Mouse (Mus musculus): ENCODE results near the gene Hmgcll1. TPM values are rescaled to one million over a fixed set of nuclear protein-coding genes. Genes with fewer than 3 reads are reported as not detected.
"Not testable (repeated sequence)": the region's sequence is repeated elsewhere in the genome, so short reads cannot be mapped to it uniquely, and the experiment has no call there.

The Hmgcll1 gene
- polyA plus RNA-seq, 1 experiment from 2014 or later = 9.5 TPM

- H3K4me3 ChIP-seq (ENCODE audit: low read depth, low read length) = not testable (repeated sequence)
Measured at GRCm38 (mm10) chr9:76122888-76123287, 108.2 kb downstream of the Hmgcll1 start.

GRCm38 (mm10) chr9:76124249-76124648 is 109.6 kb downstream of the Hmgcll1 start:
- ATAC-seq (ENCODE audit: insufficient read depth) (no peak), DNase-seq (no peak)
- no peak overlapping the region for H3K9ac ChIP-seq
- H3K36me3 ChIP-seq (ENCODE audit: insufficient read depth) = no peaks in the 10 kb centered on the region
- no peaks in the 10 kb centered on the region for H3K27me3 ChIP-seq (ENCODE audit: insufficient read depth, low read length)
- H3K9me3 ChIP-seq (ENCODE audit: low read depth, low read length) = no peaks in the 10 kb centered on the region
- WGBS = 66% methylated on average over 4 of the region's 4 CpGs
- no peaks in the 10 kb centered on the region for H3K4me1 ChIP-seq (ENCODE audit: insufficient read depth)
- no peak overlapping the region for H3K4me3 ChIP-seq (ENCODE audit: low read depth, low read length)
- H3K4me2 ChIP-seq = no peak overlapping the region
- H3K27ac ChIP-seq (ENCODE audit: low read depth) = no peak overlapping the region
- no peak for TF ChIP-seq CTCF (IDR thresholded peaks at IDR 0.05; ENCODE audit: low read depth)

More at GRCm38 (mm10) chr9:76122888-76123287, 108.2 kb downstream of the Hmgcll1 start:
- not testable (repeated sequence) for H3K27me3 ChIP-seq (ENCODE audit: insufficient read depth, low read length); H3K4me1 ChIP-seq (ENCODE audit: insufficient read depth); H3K27ac ChIP-seq (ENCODE audit: low read depth); H3K36me3 ChIP-seq (ENCODE audit: insufficient read depth); H3K9ac ChIP-seq; H3K9me3 ChIP-seq (ENCODE audit: low read depth, low read length); H3K4me2 ChIP-seq
- ATAC-seq (ENCODE audit: insufficient read depth) = peak; percentile 70; the same call in 1 of the 2 replicates
- 1% methylated on average over 2 of the region's 2 CpGs for WGBS
- TF ChIP-seq CTCF (IDR thresholded peaks at IDR 0.05; ENCODE audit: low read depth) = peak; percentile 76
- DNase-seq = peak; percentile 92

GRCm38 (mm10) chr9:76129353-76129752 is 114.7 kb downstream of the Hmgcll1 start:
- no peak overlapping the region for H3K4me3 ChIP-seq (ENCODE audit: low read depth, low read length)
- ATAC-seq (ENCODE audit: insufficient read depth) = no peak

GRCm38 (mm10) chr9:76134042-76134441 is 119.4 kb downstream of the Hmgcll1 start:
- Histone ChIP-seq H3K27ac (ENCODE audit: low read depth) (no peak overlapping the region), H3K4me3 (ENCODE audit: low read depth, low read length) (no peak overlapping the region), H3K36me3 (ENCODE audit: insufficient read depth) (no peaks in the 10 kb centered on the region), H3K9ac (no peak overlapping the region), H3K4me1 (ENCODE audit: insufficient read depth) (no peaks in the 10 kb centered on the region), H3K27me3 (ENCODE audit: insufficient read depth, low read length) (no peaks in the 10 kb centered on the region), H3K4me2 (no peak overlapping the region), H3K9me3 (ENCODE audit: low read depth, low read length) (no peaks in the 10 kb centered on the region)
- ATAC-seq (ENCODE audit: insufficient read depth) (no peak), DNase-seq (no peak)
- 84% methylated on average over 6 of the region's 6 CpGs for WGBS
- TF ChIP-seq CTCF (IDR thresholded peaks at IDR 0.05; ENCODE audit: low read depth) = no peak

More at GRCm38 (mm10) chr9:76129353-76129752, 114.7 kb downstream of the Hmgcll1 start:
- Histone ChIP-seq H3K27ac (ENCODE audit: low read depth) (no peak overlapping the region), H3K36me3 (ENCODE audit: insufficient read depth) (no peaks in the 10 kb centered on the region), H3K9ac (no peak overlapping the region), H3K27me3 (ENCODE audit: insufficient read depth, low read length) (no peaks in the 10 kb centered on the region), H3K4me1 (ENCODE audit: insufficient read depth) (no peaks in the 10 kb centered on the region), H3K9me3 (ENCODE audit: low read depth, low read length) (no peaks in the 10 kb centered on the region), H3K4me2 (no peak overlapping the region)
- WGBS = 61% methylated on average over 1 of the region's 1 CpGs
- TF ChIP-seq CTCF (IDR thresholded peaks at IDR 0.05; ENCODE audit: low read depth) = no peak
- no peak for DNase-seq

DNA sequence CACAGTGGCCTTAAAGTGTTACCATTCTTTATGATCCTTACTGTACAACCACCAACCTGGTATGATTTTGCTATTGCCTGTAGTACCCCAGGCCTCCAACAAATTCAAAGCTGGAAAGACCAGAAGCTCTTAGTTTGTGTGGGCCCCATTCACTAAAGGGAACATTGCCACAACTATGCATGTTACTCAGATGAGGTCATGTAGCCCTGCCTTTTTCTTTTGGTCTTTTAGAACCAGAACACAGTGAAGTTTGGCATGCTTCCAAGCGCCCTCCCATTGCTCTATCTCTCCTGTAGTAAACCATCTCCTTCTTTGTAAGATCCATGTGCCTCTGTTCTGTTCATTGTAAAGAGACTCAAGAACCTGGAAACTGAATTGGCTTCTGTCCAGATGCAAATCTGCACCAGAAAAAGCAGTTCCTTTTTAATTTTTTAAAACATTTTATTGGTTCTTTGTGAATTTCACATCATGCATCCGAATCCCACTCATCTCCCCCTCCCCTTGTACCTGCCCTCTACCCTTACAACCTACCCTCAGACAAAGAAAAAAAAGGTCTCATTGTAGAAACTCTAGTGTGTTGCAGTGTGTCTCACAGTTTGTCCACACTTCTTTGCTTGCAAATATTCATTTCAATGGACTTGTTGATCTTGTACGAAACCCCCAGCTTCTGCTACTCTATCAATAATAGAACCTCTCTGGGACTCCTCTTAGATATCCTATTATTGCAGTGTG is 123.9 kb downstream of the Hmgcll1 start:
- Histone ChIP-seq H3K4me3 (ENCODE audit: low read depth, low read length) (no peak overlapping the region), H3K4me1 (ENCODE audit: insufficient read depth) (no peaks in the 10 kb centered on the region), H3K27ac (ENCODE audit: low read depth) (no peak overlapping the region), H3K36me3 (ENCODE audit: insufficient read depth) (no peaks in the 10 kb centered on the region), H3K9me3 (ENCODE audit: low read depth, low read length) (no peaks in the 10 kb centered on the region), H3K9ac (no peak overlapping the region), H3K4me2 (no peak overlapping the region), H3K27me3 (ENCODE audit: insufficient read depth, low read length) (no peaks in the 10 kb centered on the region)
- peak; percentile 71 for DNase-seq
- no peak for TF ChIP-seq CTCF (IDR thresholded peaks at IDR 0.05; ENCODE audit: low read depth)
- WGBS = 74% methylated on average over 3 of the region's 3 CpGs
- ATAC-seq (ENCODE audit: insufficient read depth) = 0 out of 2 replicates have a peak, but pooled peaks have one; percentile 35

GRCm38 (mm10) chr9:76145593-76145992 is 130.9 kb downstream of the Hmgcll1 start:
- Histone ChIP-seq H3K4me1 (ENCODE audit: insufficient read depth) (no peaks in the 10 kb centered on the region), H3K27ac (ENCODE audit: low read depth) (no peak overlapping the region), H3K9me3 (ENCODE audit: low read depth, low read length) (no peaks in the 10 kb centered on the region), H3K4me3 (ENCODE audit: low read depth, low read length) (no peak overlapping the region), H3K9ac (no peak overlapping the region), H3K4me2 (no peak overlapping the region), H3K36me3 (ENCODE audit: insufficient read depth) (no peaks in the 10 kb centered on the region), H3K27me3 (ENCODE audit: insufficient read depth, low read length) (no peaks in the 10 kb centered on the region)
- 63% methylated on average over 3 of the region's 3 CpGs for WGBS
- no peak for DNase-seq
- ATAC-seq (ENCODE audit: insufficient read depth) = no peak
- TF ChIP-seq CTCF (IDR thresholded peaks at IDR 0.05; ENCODE audit: low read depth) = no peak

DNA sequence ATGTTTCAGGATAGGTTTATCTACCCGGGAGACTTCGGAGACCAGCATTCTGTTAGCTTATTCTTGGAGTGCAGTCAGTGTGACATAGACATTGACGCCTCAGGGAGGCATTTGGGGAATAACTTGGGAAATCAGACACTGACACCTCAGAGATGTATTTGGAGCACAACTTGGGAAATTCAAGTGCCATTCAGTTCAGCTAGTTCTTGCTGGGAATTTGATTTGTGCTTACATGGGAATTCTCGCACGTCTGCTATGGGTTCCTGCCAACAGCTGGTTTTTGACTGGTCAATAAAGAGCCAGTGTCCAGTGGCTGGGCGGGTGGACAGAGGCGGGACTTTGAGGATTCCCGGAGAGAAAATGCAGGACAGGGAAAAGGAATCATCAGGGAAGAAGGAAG is 147.8 kb downstream of the Hmgcll1 start:
- Histone ChIP-seq H3K9me3 (ENCODE audit: low read depth, low read length) (no peaks in the 10 kb centered on the region), H3K36me3 (ENCODE audit: insufficient read depth) (no peaks in the 10 kb centered on the region), H3K4me1 (ENCODE audit: insufficient read depth) (no peaks in the 10 kb centered on the region), H3K4me2 (no peak overlapping the region; the same call in 1 of the 2 replicates), H3K9ac (no peak overlapping the region), H3K4me3 (ENCODE audit: low read depth, low read length) (no peak overlapping the region), H3K27ac (ENCODE audit: low read depth) (no peak overlapping the region), H3K27me3 (ENCODE audit: insufficient read depth, low read length) (no peaks in the 10 kb centered on the region)
- TF ChIP-seq CTCF (IDR thresholded peaks at IDR 0.05; ENCODE audit: low read depth) = no peak
- no peak for ATAC-seq (ENCODE audit: insufficient read depth)
- 39% methylated on average over 8 of the region's 8 CpGs for WGBS
- peak; percentile 52 for DNase-seq

All from lung, embryonic 14.5 days (tissue).